Mouse (Mus musculus): ENCODE results near the gene Atp2a2. TPM values are rescaled to one million over a fixed set of nuclear protein-coding genes. Genes with fewer than 3 reads are reported as not detected.

Atp2a2 gene
- polyA plus RNA-seq, 1 experiment: 60.1 TPM

DNA sequence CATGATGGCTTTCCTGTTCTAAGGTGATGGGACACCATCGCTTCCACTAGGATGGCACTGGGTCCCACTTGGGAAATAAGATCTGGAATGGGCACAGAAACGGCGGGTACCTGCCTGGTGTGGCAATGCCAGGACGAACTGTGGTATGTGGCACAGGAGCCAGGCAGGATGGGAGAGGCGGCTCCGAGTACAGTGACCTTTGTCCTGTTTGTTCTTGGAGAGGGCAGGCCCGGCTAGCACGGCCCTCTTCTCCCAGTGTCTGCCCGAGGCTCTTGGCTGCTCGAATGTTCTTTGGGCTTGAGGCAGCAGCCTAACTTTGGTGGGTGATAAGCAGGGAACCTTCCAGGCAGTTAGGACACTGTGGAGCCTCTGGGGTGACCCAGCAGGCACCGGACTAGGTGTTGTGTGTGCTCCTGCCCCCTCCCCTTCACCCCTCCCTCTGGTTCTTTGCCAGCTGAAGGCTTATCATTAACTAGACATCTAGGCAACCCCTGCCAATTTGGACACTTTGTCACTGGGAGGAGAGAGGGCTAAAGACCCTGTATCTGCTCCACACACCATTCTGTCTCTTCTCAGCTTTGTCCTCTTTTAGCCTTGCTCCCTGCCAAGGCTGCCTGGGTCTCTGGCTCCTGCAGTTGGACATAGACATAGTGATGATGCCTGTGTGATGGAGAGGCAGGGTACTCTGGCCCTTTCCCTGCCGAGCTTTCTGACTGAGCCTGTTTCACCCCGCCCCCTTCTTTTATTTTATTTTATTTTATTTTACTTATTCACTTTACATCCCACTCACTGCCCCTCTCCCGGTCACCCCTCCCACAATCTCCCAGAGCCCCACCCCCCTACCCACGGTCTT, 25.1 kb upstream of the Atp2a2 start:
- TF ChIP-seq POLR2A (IDR thresholded peaks at IDR 0.05; ENCODE audit: low read depth, low read length) (peak; percentile 73; the same call in 1 of the 2 replicates), CTCF (IDR thresholded peaks at IDR 0.05; ENCODE audit: extremely low read depth, insufficient read length, insufficient replicate concordance, low read depth, low read length) (no peak)
- no peaks in the 10 kb centered on the region for H3K36me3 ChIP-seq (ENCODE audit: control insufficient read depth, insufficient read depth, low read length)
- peaks cover 58% of the 10 kb centered on the region for H3K4me1 ChIP-seq (ENCODE audit: control insufficient read depth, insufficient read depth, insufficient read length, low read length)
- 0 out of 2 replicates have a peak overlapping the region, but pooled peaks have one; percentile 6 for H3K4me3 ChIP-seq (ENCODE audit: low read depth, low read length)
- 26% methylated on average over 15 of the region's 15 CpGs for WGBS
- H3K27me3 ChIP-seq (ENCODE audit: control insufficient read depth, insufficient read depth, low read length): no peaks in the 10 kb centered on the region
- peak overlapping the region; percentile 94 for H3K27ac ChIP-seq (ENCODE audit: insufficient read depth, low read depth, low read length)

DNA sequence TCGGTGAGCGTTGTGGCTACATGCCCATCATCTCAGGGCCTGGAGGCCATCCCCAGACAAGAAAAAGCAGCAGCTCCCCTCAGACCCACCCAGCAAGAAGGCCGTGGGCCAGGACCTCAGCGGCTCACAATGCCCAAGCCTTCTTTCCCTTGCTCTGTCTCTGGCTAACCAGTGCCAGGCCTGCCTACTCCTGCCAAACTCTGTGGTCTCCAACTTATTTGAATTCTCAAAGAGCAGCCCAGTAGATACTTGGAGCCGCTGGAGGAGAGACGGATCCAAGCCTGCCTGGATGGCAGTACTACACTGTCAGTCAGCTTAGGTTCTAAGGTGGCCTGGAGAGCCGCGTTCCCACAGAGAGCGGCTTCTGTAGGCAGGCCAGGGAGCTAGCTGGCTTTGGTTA, 24.4 kb upstream of the Atp2a2 start:
- WGBS: 48% methylated on average over 9 of the region's 9 CpGs
- H3K36me3 ChIP-seq (ENCODE audit: control insufficient read depth, insufficient read depth, low read length): no peaks in the 10 kb centered on the region
- H3K27ac ChIP-seq (ENCODE audit: insufficient read depth, low read depth, low read length): peak overlapping the region; percentile 94
- no peaks in the 10 kb centered on the region for H3K27me3 ChIP-seq (ENCODE audit: control insufficient read depth, insufficient read depth, low read length)
- no peak overlapping the region for H3K4me3 ChIP-seq (ENCODE audit: low read depth, low read length)
- peaks cover 58% of the 10 kb centered on the region for H3K4me1 ChIP-seq (ENCODE audit: control insufficient read depth, insufficient read depth, insufficient read length, low read length)
- TF ChIP-seq CTCF (IDR thresholded peaks at IDR 0.05; ENCODE audit: extremely low read depth, insufficient read length, insufficient replicate concordance, low read depth, low read length): no peak
- TF ChIP-seq POLR2A (IDR thresholded peaks at IDR 0.05; ENCODE audit: low read depth, low read length): no peak

GRCm38 (mm10) chr5:122525238-122525931, 23.4 kb upstream of the Atp2a2 start:
- Histone ChIP-seq H3K4me3 (ENCODE audit: low read depth, low read length) (no peak overlapping the region), H3K4me1 (ENCODE audit: control insufficient read depth, insufficient read depth, insufficient read length, low read length) (peaks cover 56% of the 10 kb centered on the region), H3K27me3 (ENCODE audit: control insufficient read depth, insufficient read depth, low read length) (no peaks in the 10 kb centered on the region), H3K27ac (ENCODE audit: insufficient read depth, low read depth, low read length) (peak overlapping the region; percentile 94), H3K36me3 (ENCODE audit: control insufficient read depth, insufficient read depth, low read length) (no peaks in the 10 kb centered on the region)
- WGBS: 72% methylated on average over 14 of the region's 14 CpGs
- TF ChIP-seq CTCF (IDR thresholded peaks at IDR 0.05; ENCODE audit: extremely low read depth, insufficient read length, insufficient replicate concordance, low read depth, low read length) (no peak), POLR2A (IDR thresholded peaks at IDR 0.05; ENCODE audit: low read depth, low read length) (0 out of 2 replicates have a peak, but pooled peaks have one; percentile 15)

DNA sequence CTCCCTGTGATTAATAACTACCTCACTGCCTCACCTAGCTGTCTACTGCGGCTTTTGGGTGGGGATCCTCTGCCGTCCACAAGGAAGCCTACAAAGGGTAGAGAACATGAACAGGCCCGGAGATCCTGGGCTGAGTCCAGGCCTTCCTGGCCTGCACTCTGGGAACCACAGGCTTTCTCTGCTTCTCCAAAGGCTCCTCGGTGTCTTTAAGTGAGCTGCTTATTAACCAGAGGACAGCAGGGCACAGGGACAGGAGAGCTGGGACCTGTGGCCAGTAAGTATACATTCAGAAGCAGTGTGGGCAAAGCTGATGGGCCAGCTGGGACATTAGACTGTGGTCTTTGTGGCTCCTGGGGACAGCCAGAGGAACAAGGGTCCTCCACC, 22.8 kb upstream of the Atp2a2 start:
- WGBS: 20% methylated on average over 4 of the region's 4 CpGs
- Histone ChIP-seq H3K4me1 (ENCODE audit: control insufficient read depth, insufficient read depth, insufficient read length, low read length) (peaks cover 54% of the 10 kb centered on the region), H3K27me3 (ENCODE audit: control insufficient read depth, insufficient read depth, low read length) (no peaks in the 10 kb centered on the region), H3K27ac (ENCODE audit: insufficient read depth, low read depth, low read length) (peak overlapping the region; percentile 68), H3K36me3 (ENCODE audit: control insufficient read depth, insufficient read depth, low read length) (no peaks in the 10 kb centered on the region), H3K4me3 (ENCODE audit: low read depth, low read length) (no peak overlapping the region)
- TF ChIP-seq CTCF (IDR thresholded peaks at IDR 0.05; ENCODE audit: extremely low read depth, insufficient read length, insufficient replicate concordance, low read depth, low read length): no peak
- TF ChIP-seq POLR2A (IDR thresholded peaks at IDR 0.05; ENCODE audit: low read depth, low read length): no peak

GRCm38 (mm10) chr5:122524244-122524643, 22.2 kb upstream of the Atp2a2 start:
- no peaks in the 10 kb centered on the region for H3K27me3 ChIP-seq (ENCODE audit: control insufficient read depth, insufficient read depth, low read length)
- TF ChIP-seq POLR2A (IDR thresholded peaks at IDR 0.05; ENCODE audit: low read depth, low read length): no peak
- no peak for TF ChIP-seq CTCF (IDR thresholded peaks at IDR 0.05; ENCODE audit: extremely low read depth, insufficient read length, insufficient replicate concordance, low read depth, low read length)
- H3K36me3 ChIP-seq (ENCODE audit: control insufficient read depth, insufficient read depth, low read length): no peaks in the 10 kb centered on the region
- WGBS: 86% methylated on average over 3 of the region's 3 CpGs
- H3K4me1 ChIP-seq (ENCODE audit: control insufficient read depth, insufficient read depth, insufficient read length, low read length): peaks cover 49% of the 10 kb centered on the region
- H3K4me3 ChIP-seq (ENCODE audit: low read depth, low read length): no peak overlapping the region
- peak overlapping the region; percentile 68; the same call in 1 of the 2 replicates for H3K27ac ChIP-seq (ENCODE audit: insufficient read depth, low read depth, low read length)

DNA sequence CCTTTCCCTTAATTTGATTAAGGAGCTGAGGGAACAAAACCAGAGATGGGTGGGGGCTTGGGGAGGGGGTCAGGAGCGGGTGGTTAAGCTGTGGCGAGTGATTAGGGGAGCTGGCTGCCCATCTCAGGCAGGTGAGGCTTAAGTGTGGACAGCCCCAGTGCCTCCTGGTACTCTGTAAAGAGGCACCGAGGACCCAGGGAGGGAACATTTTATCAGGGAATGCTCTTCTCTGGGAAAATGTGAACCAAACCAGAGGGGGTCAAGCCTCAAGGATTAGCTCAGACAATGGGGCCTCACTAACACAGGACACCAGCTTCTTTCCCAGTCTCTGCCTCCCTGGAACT, 19.1 kb upstream of the Atp2a2 start:
- H3K27me3 ChIP-seq (ENCODE audit: control insufficient read depth, insufficient read depth, low read length): no peaks in the 10 kb centered on the region
- no peak overlapping the region for H3K4me3 ChIP-seq (ENCODE audit: low read depth, low read length)
- no peak for TF ChIP-seq POLR2A (IDR thresholded peaks at IDR 0.05; ENCODE audit: low read depth, low read length)
- no peak for TF ChIP-seq CTCF (IDR thresholded peaks at IDR 0.05; ENCODE audit: extremely low read depth, insufficient read length, insufficient replicate concordance, low read depth, low read length)
- no peaks in the 10 kb centered on the region for H3K36me3 ChIP-seq (ENCODE audit: control insufficient read depth, insufficient read depth, low read length)
- peaks cover 52% of the 10 kb centered on the region for H3K4me1 ChIP-seq (ENCODE audit: control insufficient read depth, insufficient read depth, insufficient read length, low read length)
- WGBS: 90% methylated on average over 3 of the region's 3 CpGs
- H3K27ac ChIP-seq (ENCODE audit: insufficient read depth, low read depth, low read length): no peak overlapping the region
